ENCODE assay signal across 11 mouse cellular contexts in the genomic region with DNA sequence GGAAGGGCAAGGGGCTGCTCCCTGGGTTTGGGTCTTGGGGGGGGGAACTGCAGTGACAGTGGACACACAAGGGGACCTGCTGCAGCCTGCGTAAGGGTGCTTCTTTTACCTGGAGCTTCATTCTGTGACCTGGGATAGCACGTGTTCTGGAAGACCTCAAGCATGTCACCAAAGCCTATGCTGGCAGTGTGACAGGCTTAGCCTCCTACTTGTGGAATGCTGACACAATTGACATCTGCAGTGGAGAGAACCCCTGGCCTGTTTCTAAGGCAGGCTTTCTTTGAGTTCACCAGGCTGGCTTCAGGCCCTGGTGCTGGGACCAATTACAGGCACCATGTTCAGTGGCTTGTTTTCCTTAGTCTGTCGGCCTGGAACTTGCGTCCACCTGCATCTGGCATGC. TPM values are rescaled to one million over a fixed set of nuclear protein-coding genes. Genes with fewer than 3 reads are reported as not detected.
DNase-seq lines count a peak whose midpoint lies in the region; ATAC-seq and TF ChIP-seq lines count a peak whose summit lies in the region.
"Had no signal": no experiment of that assay in that cellular context is flagged by ENCODE, and none has a peak within 500 bp of the region (broad histone marks: within the 10 kb centered on the region; RNA-seq: fewer than 3 reads in every experiment).

No protein-coding gene starts in this region.

- peak overlapping the region; percentile 72; the same call in 1 of the 2 replicates for H3K4me2 ChIP-seq in CH12.LX (ENCODE audit: insufficient read depth, low read depth, poor library complexity, severe bottlenecking)
- H3K4me2 ChIP-seq in embryonic facial prominence, embryonic 13.5 days = peak overlapping the region; percentile 92
- H3K4me2 ChIP-seq in midbrain, embryonic 11.5 days = no peak overlapping the region

- no peak for TF ChIP-seq RAD21 in CH12.LX (IDR thresholded peaks at IDR 0.05; ENCODE audit: low read depth, low read length)

- H3K4me3 ChIP-seq in heart, embryonic 10.5 days = peak overlapping the region; percentile 91; the same call in 1 of the 2 replicates
- H3K4me3 ChIP-seq in CH12.LX (replicated peaks in 1 of 3; ENCODE audit: low read depth in 2 of 3, low read length in 2 of 3, poor library complexity in 1 of 3) = peak overlapping the region in 2 of 3 experiments; percentile 77 to 99
- H3K4me3 ChIP-seq in embryonic facial prominence, embryonic 13.5 days = peak overlapping the region; percentile 81; the same call in 1 of the 2 replicates
- peak overlapping the region; percentile 7; the same call in 1 of the 2 replicates for H3K4me3 ChIP-seq in midbrain, embryonic 11.5 days (ENCODE audit: low read depth, low read length)

- H3K4me1 ChIP-seq in heart, embryonic 10.5 days = peaks cover 52% of the 10 kb centered on the region
- H3K4me1 ChIP-seq in CH12.LX (ENCODE audit: control insufficient read depth in 1 of 2, insufficient read depth in 2 of 2) = peaks cover 8 to 33% of the 10 kb centered on the region in 2 experiments; a peak in 3 of 4 replicates
- H3K4me1 ChIP-seq in embryonic facial prominence, embryonic 13.5 days = peaks cover 44% of the 10 kb centered on the region
- H3K4me1 ChIP-seq in midbrain, embryonic 11.5 days (ENCODE audit: control insufficient read depth, insufficient read depth, low read length) = peaks cover 49% of the 10 kb centered on the region

- peaks cover 22% of the 10 kb centered on the region for H3K36me3 ChIP-seq in heart, embryonic 10.5 days
- peaks cover 18 to 30% of the 10 kb centered on the region in 2 experiments for H3K36me3 ChIP-seq in CH12.LX (replicated peaks in 1 of 2; ENCODE audit: control insufficient read depth in 1 of 2, insufficient read depth in 1 of 2, low read length in 1 of 2)
- H3K36me3 ChIP-seq in embryonic facial prominence, embryonic 13.5 days = peaks cover 20% of the 10 kb centered on the region
- peaks cover 12% of the 10 kb centered on the region for H3K36me3 ChIP-seq in midbrain, embryonic 11.5 days (ENCODE audit: control insufficient read depth, insufficient read depth, low read length)

- TF ChIP-seq EP300 in CH12.LX (IDR thresholded peaks at IDR 0.05; ENCODE audit: low read length) = no peak

- no peak for TF ChIP-seq POLR2A in CH12.LX (IDR thresholded peaks at IDR 0.05; ENCODE audit: low read depth, low read length)

- no peak overlapping the region for H3K27ac ChIP-seq in heart, embryonic 10.5 days
- no peak overlapping the region for H3K27ac ChIP-seq in CH12.LX (ENCODE audit: insufficient read depth, low read depth)
- 0 out of 2 replicates have a peak overlapping the region, but pooled peaks have one; percentile 5 for H3K27ac ChIP-seq in embryonic facial prominence, embryonic 13.5 days
- H3K27ac ChIP-seq in midbrain, embryonic 11.5 days (ENCODE audit: low read depth, low read length) = no peak overlapping the region

- H3K9ac ChIP-seq in CH12.LX (ENCODE audit: insufficient read depth, low read depth) = peak overlapping the region; percentile 94; the same call in 1 of the 2 replicates
- H3K9ac ChIP-seq in embryonic facial prominence, embryonic 13.5 days = peak overlapping the region; percentile 99; the same call in 1 of the 2 replicates
- no peak overlapping the region for H3K9ac ChIP-seq in midbrain, embryonic 11.5 days (ENCODE audit: low read length)

- in situ Hi-C loops in CH12.LX (cut with MboI; ENCODE audit: low pct_ligation_motif_present, low pct_unique_long_range_greater_than_20kb, low sequenced_read_pairs) = no loop called here

- no peak for ATAC-seq in embryonic facial prominence, embryonic 13.5 days (ENCODE audit: insufficient number of reproducible peaks, insufficient read depth, low FRiP score, low TSS enrichment, low read depth)
- ATAC-seq in midbrain, embryonic 11.5 days (ENCODE audit: low FRiP score) = no peak
- ATAC-seq in CD4-positive, CD25-positive, alpha-beta regulatory T cell, adult 4 months = no peak

- DNase-seq in heart, embryonic 10.5 days (ENCODE audit: low spot score) = no peak
- DNase-seq in heart, postnatal 4 days = no peak
- DNase-seq in CH12.LX (ENCODE audit: extremely low read depth) = no peak
- DNase-seq in midbrain, embryonic 11.5 days (ENCODE audit: low spot score, missing footprints) = peak; percentile 84
- DNase-seq in left cerebral cortex, adult 8-10 months (ENCODE audit: low spot score in 2 of 2) = no peak
- no peak for DNase-seq in right cerebral cortex, postnatal 25 days
- DNase-seq: adrenal gland, postnatal 36 days; cerebellum, postnatal 36 days; layer of hippocampus, postnatal 36 days had no signal

- H3K9me3 ChIP-seq in heart, embryonic 10.5 days = no peaks in the 10 kb centered on the region
- peaks cover 1% of the 10 kb centered on the region for H3K9me3 ChIP-seq in CH12.LX (replicated peaks; ENCODE audit: low read length)
- no peaks in the 10 kb centered on the region for H3K9me3 ChIP-seq in embryonic facial prominence, embryonic 13.5 days
- H3K9me3 ChIP-seq in midbrain, embryonic 11.5 days (ENCODE audit: control insufficient read depth, low read length) = no peaks in the 10 kb centered on the region

- WGBS in heart, embryonic 10.5 days = 70% methylated on average over 4 of the region's 4 CpGs
- WGBS in embryonic facial prominence, embryonic 13.5 days = 60% methylated on average over 4 of the region's 4 CpGs
- 76% methylated on average over 4 of the region's 4 CpGs for WGBS in midbrain, embryonic 11.5 days

- dilution Hi-C loops in CH12.LX (cut with MboI; ENCODE audit: extremely low pct_ligation_motif_present, extremely low pct_unique_long_range_greater_than_20kb, low sequenced_read_pairs) = no loop called here

- no peak for TF ChIP-seq CTCF in CH12.LX (conservative IDR thresholded peaks at IDR 0.05 in 1 of 2, IDR thresholded peaks at IDR 0.05 in 1 of 2; ENCODE audit: low read depth in 2 of 2, low read length in 2 of 2)

- H3K79me2 ChIP-seq in CH12.LX (replicated peaks; ENCODE audit: control insufficient read depth, extremely low read depth, insufficient read depth, poor library complexity, severe bottlenecking) = peaks cover 17% of the 10 kb centered on the region

- H3K27me3 ChIP-seq in heart, embryonic 10.5 days (ENCODE audit: insufficient read depth, poor library complexity, severe bottlenecking) = peaks cover 31% of the 10 kb centered on the region
- peaks cover 7% of the 10 kb centered on the region for H3K27me3 ChIP-seq in CH12.LX (replicated peaks)
- H3K27me3 ChIP-seq in embryonic facial prominence, embryonic 13.5 days = peaks cover 27% of the 10 kb centered on the region
- 0 out of 2 replicates have a peak, but pooled peaks cover 2% of the 10 kb centered on the region for H3K27me3 ChIP-seq in midbrain, embryonic 11.5 days (ENCODE audit: control insufficient read depth, insufficient read depth, low read length)

RNA-seq across cellular contexts. Expression of a gene that starts 1.5 kb away (rescaled TPM):
- 0.74 and 0.78 TPM in 2 replicates for polyA plus RNA-seq in heart, embryonic 10.5 days (2016; fragmentation: Nextera tagmentation; extraction: Ambion mirVana)
- total RNA-seq in heart, postnatal 4 days (2021) = 1 to 10 TPM; 6.0 to 6.2 TPM
- 0.13 TPM in 2 replicates for total RNA-seq in CH12.LX (2012; rRNA removed)
- not detected in 2 replicates for total RNA-seq in CH12.LX (2014; rRNA removed)
- 0.04 and 0.07 TPM in 2 replicates for polyA plus RNA-seq in CH12.LX (2012; ENCODE audit: insufficient read length, low read depth)
- 9.3 and 9.4 TPM in 2 replicates for polyA plus RNA-seq in embryonic facial prominence, embryonic 13.5 days (2015; fragmentation: Nextera tagmentation; extraction: Ambion mirVana)
- 63.4 and 66.5 TPM in 2 replicates for polyA plus RNA-seq in midbrain, embryonic 11.5 days (2014; fragmentation: Nextera tagmentation; extraction: Ambion mirVana)
- under 1 TPM in 1 of 2 experiments, not detected in 1; 0.16 TPM for polyA plus RNA-seq in CD4-positive, CD25-positive, alpha-beta regulatory T cell, adult 4 months (2017; shearing (Covaris generic))
- 100 to 1,000 TPM; 107 to 125 (median 116) TPM for total RNA-seq in left cerebral cortex, adult 8-10 months (2022)

RNA-seq across cellular contexts. Expression of a gene that starts 2.1 kb away (rescaled TPM):
- 774 and 882 TPM in 2 replicates for polyA plus RNA-seq in heart, embryonic 10.5 days (2016; fragmentation: Nextera tagmentation; extraction: Ambion mirVana)
- total RNA-seq in heart, postnatal 4 days (2021) = 1,000 to 10,000 TPM in 1 of 2 experiments, 100 to 1,000 TPM in 1; 949 to 1,003 TPM
- total RNA-seq in CH12.LX (2012; rRNA removed) (4,610 and 5,342 TPM in 2 replicates), CH12.LX (2014; rRNA removed) (2,343 and 2,739 TPM in 2 replicates)
- polyA plus RNA-seq in CH12.LX (2012; ENCODE audit: insufficient read length, low read depth) = 2,279 and 2,754 TPM in 2 replicates
- 1,000 and 1,047 TPM in 2 replicates for polyA plus RNA-seq in embryonic facial prominence, embryonic 13.5 days (2015; fragmentation: Nextera tagmentation; extraction: Ambion mirVana)
- 752 and 845 TPM in 2 replicates for polyA plus RNA-seq in midbrain, embryonic 11.5 days (2014; fragmentation: Nextera tagmentation; extraction: Ambion mirVana)
- polyA plus RNA-seq in CD4-positive, CD25-positive, alpha-beta regulatory T cell, adult 4 months (2017; shearing (Covaris generic)) = 1,000 to 10,000 TPM; 1,622 to 1,794 TPM
- 1,000 to 10,000 TPM in 1 of 4 experiments, 100 to 1,000 TPM in 3; 922 to 1,007 (median 961) TPM for total RNA-seq in left cerebral cortex, adult 8-10 months (2022)

RNA-seq across cellular contexts. Expression of a gene that starts 26.0 kb away (rescaled TPM):
- 41.3 and 46.8 TPM in 2 replicates for polyA plus RNA-seq in heart, embryonic 10.5 days (2016; fragmentation: Nextera tagmentation; extraction: Ambion mirVana)
- total RNA-seq in heart, postnatal 4 days (2021) = 10 to 100 TPM; 16.9 TPM
- total RNA-seq in CH12.LX (2012; rRNA removed) = 46.8 and 59.7 TPM in 2 replicates
- 35.6 and 37.5 TPM in 2 replicates for total RNA-seq in CH12.LX (2014; rRNA removed)
- 34.6 and 38.9 TPM in 2 replicates for polyA plus RNA-seq in CH12.LX (2012; ENCODE audit: insufficient read length, low read depth)
- 49.3 and 57.9 TPM in 2 replicates for polyA plus RNA-seq in embryonic facial prominence, embryonic 13.5 days (2015; fragmentation: Nextera tagmentation; extraction: Ambion mirVana)
- polyA plus RNA-seq in midbrain, embryonic 11.5 days (2014; fragmentation: Nextera tagmentation; extraction: Ambion mirVana) = 36.2 and 40.8 TPM in 2 replicates
- polyA plus RNA-seq in CD4-positive, CD25-positive, alpha-beta regulatory T cell, adult 4 months (2017; shearing (Covaris generic)) = 10 to 100 TPM; 47.1 to 59.9 TPM
- 10 to 100 TPM; 25.7 to 29.0 (median 27.3) TPM for total RNA-seq in left cerebral cortex, adult 8-10 months (2022)

RNA-seq across cellular contexts. Expression of a gene that starts 33.0 kb away (rescaled TPM):
- 40.2 and 58.0 TPM in 2 replicates for polyA plus RNA-seq in heart, embryonic 10.5 days (2016; fragmentation: Nextera tagmentation; extraction: Ambion mirVana)
- total RNA-seq in heart, postnatal 4 days (2021) = 100 to 1,000 TPM; 131 to 140 TPM
- total RNA-seq in CH12.LX (2012; rRNA removed) (162 and 172 TPM in 2 replicates), CH12.LX (2014; rRNA removed) (180 and 187 TPM in 2 replicates)
- polyA plus RNA-seq in CH12.LX (2012; ENCODE audit: insufficient read length, low read depth) = 236 and 252 TPM in 2 replicates
- polyA plus RNA-seq in embryonic facial prominence, embryonic 13.5 days (2015; fragmentation: Nextera tagmentation; extraction: Ambion mirVana) = 66.0 and 70.6 TPM in 2 replicates
- 37.8 and 42.6 TPM in 2 replicates for polyA plus RNA-seq in midbrain, embryonic 11.5 days (2014; fragmentation: Nextera tagmentation; extraction: Ambion mirVana)
- 10 to 100 TPM; 10.4 to 14.7 TPM for polyA plus RNA-seq in CD4-positive, CD25-positive, alpha-beta regulatory T cell, adult 4 months (2017; shearing (Covaris generic))
- 10 to 100 TPM; 76.4 to 90.1 (median 83.5) TPM for total RNA-seq in left cerebral cortex, adult 8-10 months (2022)

RNA-seq across cellular contexts. Expression of a gene that starts 33.5 kb away (rescaled TPM):
- polyA plus RNA-seq in heart, embryonic 10.5 days (2016; fragmentation: Nextera tagmentation; extraction: Ambion mirVana) = 61.2 and 72.0 TPM in 2 replicates
- total RNA-seq in heart, postnatal 4 days (2021) = 10 to 100 TPM; 18.5 to 23.4 TPM
- total RNA-seq in CH12.LX (2012; rRNA removed) (0.30 and 0.38 TPM in 2 replicates), CH12.LX (2014; rRNA removed) (0.24 TPM in 1 of 2 replicates, not detected in the other)
- polyA plus RNA-seq in CH12.LX (2012; ENCODE audit: insufficient read length, low read depth) = 0.42 TPM in 1 of 2 replicates, not detected in the other
- 27.2 and 33.6 TPM in 2 replicates for polyA plus RNA-seq in embryonic facial prominence, embryonic 13.5 days (2015; fragmentation: Nextera tagmentation; extraction: Ambion mirVana)
- 24.6 and 28.9 TPM in 2 replicates for polyA plus RNA-seq in midbrain, embryonic 11.5 days (2014; fragmentation: Nextera tagmentation; extraction: Ambion mirVana)
- under 1 TPM in 1 of 2 experiments, not detected in 1; 0.47 TPM for polyA plus RNA-seq in CD4-positive, CD25-positive, alpha-beta regulatory T cell, adult 4 months (2017; shearing (Covaris generic))
- total RNA-seq in left cerebral cortex, adult 8-10 months (2022) = 10 to 100 TPM; 28.8 to 33.6 (median 31.1) TPM

Comparison
In these comparisons a context has a peak if more than half of its experiments do, and no peak if none do; other contexts are left out.
1. H3K4me3 ChIP-seq: peak in every context shown above with its lines; median percentile 91 in heart, embryonic 10.5 days; 88 in CH12.LX; 81 in embryonic facial prominence, embryonic 13.5 days; 7 in midbrain, embryonic 11.5 days.